Mouse (Mus musculus) G1E (cell line): Measurements from ENCODE around the gene D230025D16Rik.

Experiments
- CTCF ChIP-seq: IDR thresholded peaks from 2 replicates; pipeline ENCODE4 v1.5.1; 2012; ENCODE audit warnings: low read depth, low read length, inconsistent platforms, mixed read lengths
- GATA1 ChIP-seq: IDR thresholded peaks from 2 replicates; pipeline ENCODE4 v1.6.1; 2012; ENCODE audit warnings: borderline replicate concordance, low read length, inconsistent platforms, mixed read lengths
- GATA2 ChIP-seq: IDR thresholded peaks from 2 replicates; pipeline ENCODE4 v1.6.1; 2012; ENCODE audit warnings: low read depth, low read length, inconsistent platforms, borderline replicate concordance
- TAL1 ChIP-seq: conservative IDR thresholded peaks from 2 replicates; pipeline ENCODE4 v1.6.1; 2012; ENCODE audit warnings: low read depth, low read length, inconsistent platforms, mixed read lengths

GRCm38 (mm10) chr8:105263244-105263912 is 38.4 kb downstream of the D230025D16Rik start:
- TF ChIP-seq GATA1 (no peak), CTCF (no peak), TAL1 (no peak), GATA2 (no peak)
